Mouse (Mus musculus) testis, adult 2 months (tissue): ENCODE results near the gene Elp5. TPM values are rescaled to one million over a fixed set of nuclear protein-coding genes. Genes with fewer than 3 reads are reported as not detected.
"Not testable (repeated sequence)": the region's sequence is repeated elsewhere in the genome, so short reads cannot be mapped to it uniquely, and the experiment has no call there.

Source experiments
- H3K27ac ChIP-seq: fragments of 200-500 bp; 2 replicates; pipeline ENCODE4 v1.5.1; 2012; ENCODE audit warnings: low read depth, low read length; ENCODE audit not compliant: control insufficient read depth, insufficient read depth
- H3K27me3 ChIP-seq: fragments of 200-500 bp; 2 replicates; pipeline ENCODE4 v1.6.1; 2012; ENCODE audit warnings: mild to moderate bottlenecking, low read length, moderate library complexity; ENCODE audit not compliant: control insufficient read depth, insufficient read depth
- H3K36me3 ChIP-seq: fragments of 200-500 bp; 2 replicates; pipeline ENCODE4 v1.6.1; 2012; ENCODE audit warnings: mild to moderate bottlenecking, low read length; ENCODE audit not compliant: control insufficient read depth, insufficient read depth
- H3K4me1 ChIP-seq: fragments of 200-500 bp; 2 replicates; pipeline ENCODE4 v1.6.1; 2012; ENCODE audit warnings: low read length; ENCODE audit not compliant: control insufficient read depth, insufficient read depth
- H3K4me3 ChIP-seq: fragments of 200-500 bp; 2 replicates; pipeline ENCODE4 v1.5.1; 2012; ENCODE audit warnings: low read depth, mild to moderate bottlenecking, low read length, moderate library complexity, mixed read lengths; ENCODE audit not compliant: control insufficient read depth
- CTCF ChIP-seq: fragments of 200-500 bp; IDR thresholded peaks from 2 replicates; pipeline ENCODE4 v1.5.1; 2012; ENCODE audit warnings: low read depth, mild to moderate bottlenecking, inconsistent platforms, low read length, moderate library complexity; ENCODE audit not compliant: control insufficient read depth, insufficient read depth, insufficient replicate concordance
- POLR2A ChIP-seq: fragments of 200-500 bp; IDR thresholded peaks from 2 replicates; pipeline ENCODE4 v1.6.1; 2012; ENCODE audit warnings: low read depth, mild to moderate bottlenecking, inconsistent platforms, low read length, moderate library complexity; ENCODE audit not compliant: control insufficient read depth
- polyA plus RNA-seq: library from polyadenylated mRNA; depleted of rRNA; stranded (reverse); fragments of >200 nt; gene quantifications from 2 replicates; pipeline ENCODE4 v1.2.3, GENCODE M21; 2012

Gene Elp5
- polyA plus RNA-seq, 1 experiment, result 226 TPM

DNA sequence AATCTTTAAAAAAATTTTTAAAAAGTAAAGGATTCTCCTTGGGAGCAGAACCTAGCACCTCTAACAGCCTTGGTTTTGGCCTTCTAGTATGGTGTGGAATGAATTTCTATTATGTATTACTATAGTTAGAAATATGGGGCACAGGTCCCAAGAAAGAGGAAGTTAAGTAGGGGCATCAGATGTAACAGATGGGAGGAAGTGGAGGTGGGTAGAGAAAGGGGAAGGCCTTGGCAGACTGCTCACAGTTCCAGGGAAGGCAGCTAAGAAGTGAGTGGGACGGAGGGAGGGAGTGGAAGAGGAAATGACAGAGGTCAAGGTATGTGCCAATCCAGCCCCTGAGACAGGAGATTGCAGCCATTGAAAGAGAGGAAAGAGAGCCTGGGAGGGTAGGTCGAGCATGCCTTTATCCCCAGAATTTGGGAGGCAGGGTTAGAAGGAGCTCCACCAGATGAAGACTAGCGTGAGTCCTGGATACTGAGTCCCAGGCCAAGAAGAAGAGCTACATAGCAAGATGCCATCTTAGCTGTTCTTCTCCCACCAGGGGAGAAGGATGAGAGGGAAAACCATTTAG, 51.3 kb downstream of the Elp5 start:
- Histone ChIP-seq H3K27me3 (no peaks in the 10 kb centered on the region), H3K4me3 (no peak overlapping the region), H3K4me1 (peaks cover 4% of the 10 kb centered on the region), H3K36me3 (no peaks in the 10 kb centered on the region), H3K27ac (no peak overlapping the region)
- TF ChIP-seq CTCF (no peak), POLR2A (no peak)

DNA sequence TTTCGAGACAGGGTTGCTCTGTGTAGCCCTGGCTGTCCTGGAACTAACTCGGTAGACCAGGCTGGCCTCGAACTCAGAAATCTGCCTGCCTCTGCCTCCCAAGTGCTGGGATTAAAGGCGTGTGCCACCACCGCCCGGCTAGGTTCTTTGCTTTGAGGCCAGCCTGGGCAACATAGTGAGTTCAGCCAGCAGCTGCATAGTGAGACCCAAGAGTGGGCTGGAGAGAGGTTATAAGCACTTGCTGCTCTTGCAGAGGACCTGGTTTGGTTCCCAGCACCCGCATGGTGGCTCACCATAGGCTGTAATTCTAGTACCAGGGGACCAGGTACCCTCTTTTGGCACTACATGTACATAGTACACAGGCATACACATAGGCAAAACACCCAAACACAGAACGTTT, 52.1 kb downstream of the Elp5 start:
- not testable (repeated sequence) for H3K4me3 ChIP-seq, H3K36me3 ChIP-seq, H3K27me3 ChIP-seq, H3K4me1 ChIP-seq, H3K27ac ChIP-seq

GRCm38 (mm10) chr11:69929712-69930111, 52.6 kb downstream of the Elp5 start:
- Histone ChIP-seq H3K27me3 (no peaks in the 10 kb centered on the region), H3K36me3 (no peaks in the 10 kb centered on the region), H3K27ac (no peak overlapping the region), H3K4me1 (peaks cover 4% of the 10 kb centered on the region), H3K4me3 (no peak overlapping the region)
- TF ChIP-seq CTCF (no peak), POLR2A (no peak)

DNA sequence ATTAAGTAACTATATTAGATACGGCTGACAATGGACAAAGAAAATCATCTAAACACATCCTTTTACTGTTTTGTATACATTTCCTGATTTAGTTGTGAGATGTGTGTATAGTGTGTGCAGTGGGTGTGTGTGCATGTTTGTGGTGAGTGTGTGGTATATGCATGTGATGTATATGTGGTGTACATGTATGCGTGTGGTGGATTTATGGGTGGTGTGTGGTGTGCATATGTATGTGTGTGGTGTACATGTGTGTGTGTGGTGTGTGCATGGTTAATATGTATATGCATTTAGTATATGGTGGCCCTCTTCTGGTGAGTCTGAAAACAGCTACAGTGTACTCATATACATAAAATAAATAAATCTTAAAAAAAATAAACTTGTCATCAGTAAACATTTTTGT, 54.8 kb downstream of the Elp5 start:
- Histone ChIP-seq H3K4me3 (no peak overlapping the region), H3K4me1 (peaks cover 4% of the 10 kb centered on the region), H3K36me3 (no peaks in the 10 kb centered on the region), H3K27ac (no peak overlapping the region), H3K27me3 (no peaks in the 10 kb centered on the region)
- TF ChIP-seq CTCF (no peak), POLR2A (no peak)

- Histone ChIP-seq H3K36me3 (peaks cover 7% of the 10 kb centered on the region), H3K27me3 (no peaks in the 10 kb centered on the region), H3K27ac (peak overlapping the region; percentile 96), H3K4me1 (peaks cover 11% of the 10 kb centered on the region), H3K4me3 (peak overlapping the region; percentile 64; the same call in 1 of the 2 replicates)
- TF ChIP-seq CTCF (no peak), POLR2A (no peak)
Measured at GRCm38 (mm10) chr11:69922796-69923195, 59.5 kb downstream of the Elp5 start.

- Histone ChIP-seq H3K27me3 (no peaks in the 10 kb centered on the region), H3K4me3 (peak overlapping the region; percentile 88), H3K27ac (peak overlapping the region; percentile 96), H3K36me3 (peaks cover 7% of the 10 kb centered on the region), H3K4me1 (peaks cover 11% of the 10 kb centered on the region)
- TF ChIP-seq POLR2A (no peak), CTCF (no peak)
Measured at GRCm38 (mm10) chr11:69922012-69922756, 60.1 kb downstream of the Elp5 start.

DNA sequence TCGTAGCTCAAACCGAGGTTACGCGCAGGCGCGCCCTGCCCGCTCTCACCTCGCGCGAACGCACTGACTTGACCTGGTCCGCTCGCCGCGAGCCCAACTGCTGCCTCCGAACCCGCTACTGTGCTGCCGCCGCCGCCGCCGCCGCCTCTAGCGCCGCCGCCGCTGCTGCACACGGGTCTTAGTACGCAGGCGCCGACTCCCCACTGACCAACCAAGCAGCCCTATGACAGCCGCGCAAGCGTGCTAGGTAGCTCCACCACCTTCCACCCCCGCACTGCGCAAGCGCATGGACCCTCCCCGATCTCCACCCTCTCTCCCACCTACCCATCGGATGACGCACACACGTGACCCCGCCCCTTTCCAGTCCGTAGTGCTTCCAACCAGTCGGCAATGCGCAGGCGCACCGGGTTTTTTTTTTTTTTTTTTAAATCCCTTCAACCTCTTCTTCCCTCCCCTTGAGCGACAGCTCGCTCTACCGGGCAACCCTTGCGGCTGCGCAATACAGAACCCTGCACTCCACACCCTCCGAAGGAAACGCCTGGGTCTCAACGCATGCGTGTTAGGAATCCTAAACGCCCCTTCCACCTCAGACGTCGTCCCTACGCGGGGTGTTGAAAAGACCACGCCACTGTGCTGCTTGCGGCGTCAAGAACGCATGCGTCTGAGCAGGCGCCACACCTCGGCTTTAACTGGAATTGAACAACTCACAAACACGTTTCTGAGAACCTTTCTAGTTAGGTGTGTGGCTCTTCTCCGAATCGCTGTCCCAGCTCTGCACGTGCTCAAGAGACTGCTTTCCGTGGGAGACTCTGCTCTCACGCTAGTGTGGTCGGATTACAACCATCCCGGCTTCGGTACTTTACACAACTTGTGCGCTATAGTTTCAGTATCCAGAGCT, 61.0 kb downstream of the Elp5 start, which contains the start of gene Eif5a:
TSS of gene Eif5a (minus strand) at position 845 of the 898 bp plus-strand sequence.
- Histone ChIP-seq H3K27me3 (no peaks in the 10 kb centered on the region), H3K4me3 (peak within 1 kb of the TSS; percentile 98), H3K36me3 (peaks cover 7% of the 10 kb centered on the region), H3K4me1 (peaks cover 11% of the 10 kb centered on the region), H3K27ac (peak within 1 kb of the TSS; percentile 98)
- TF ChIP-seq POLR2A (peak; percentile 96), CTCF (peak; percentile 56; the same call in 1 of the 2 replicates)
